Mouse (Mus musculus): ENCODE results near the gene Epha4. TPM values are rescaled to one million over a fixed set of nuclear protein-coding genes. Genes with fewer than 3 reads are reported as not detected.

Gene Epha4
- polyA plus RNA-seq, 1 experiment, result 8.5 TPM

- H3K9me3 ChIP-seq (replicated peaks; ENCODE audit: control insufficient read depth, insufficient read depth, low read length, poor library complexity, severe bottlenecking), result no peaks in the 10 kb centered on the region
- H3K9ac ChIP-seq (ENCODE audit: low read depth, poor library complexity, severe bottlenecking), result no peak overlapping the region
- TF ChIP-seq CTCF (IDR thresholded peaks at IDR 0.05; ENCODE audit: low read depth, low read length) (no peak), EP300 (IDR thresholded peaks at IDR 0.05; ENCODE audit: insufficient read depth, low read depth, low read length) (no peak), POLR2A (IDR thresholded peaks at IDR 0.05; ENCODE audit: insufficient read depth, low read length) (no peak)
- H3K4me3 ChIP-seq (ENCODE audit: low read depth, low read length), result no peak overlapping the region
- H3K36me3 ChIP-seq (ENCODE audit: control insufficient read depth, insufficient read depth, low read length, poor library complexity, severe bottlenecking), result no peaks in the 10 kb centered on the region; the same call in 1 of the 2 replicates
- H3K27me3 ChIP-seq (ENCODE audit: control insufficient read depth, insufficient read depth, low read length, poor library complexity, severe bottlenecking), result no peaks in the 10 kb centered on the region
- H3K27ac ChIP-seq (ENCODE audit: insufficient read depth, low read length), result no peak overlapping the region
- peaks cover 4% of the 10 kb centered on the region for H3K4me1 ChIP-seq (ENCODE audit: control insufficient read depth, insufficient read depth, low read length)
Observed at GRCm38 (mm10) chr1:77503711-77504181, 11.1 kb downstream of the Epha4 start.

- peak; percentile 65; the same call in 1 of the 2 replicates for TF ChIP-seq EP300 (IDR thresholded peaks at IDR 0.05; ENCODE audit: insufficient read depth, low read depth, low read length)
- TF ChIP-seq CTCF (IDR thresholded peaks at IDR 0.05; ENCODE audit: low read depth, low read length), result no peak
- TF ChIP-seq POLR2A (IDR thresholded peaks at IDR 0.05; ENCODE audit: insufficient read depth, low read length), result no peak
Observed at GRCm38 (mm10) chr1:77502554-77503119, 12.3 kb downstream of the Epha4 start.

GRCm38 (mm10) chr1:77501363-77501933 is 13.4 kb downstream of the Epha4 start:
- Histone ChIP-seq H3K4me1 (ENCODE audit: control insufficient read depth, insufficient read depth, low read length) (peaks cover 4% of the 10 kb centered on the region), H3K36me3 (ENCODE audit: control insufficient read depth, insufficient read depth, low read length, poor library complexity, severe bottlenecking) (no peaks in the 10 kb centered on the region)

More at GRCm38 (mm10) chr1:77502554-77503119, 12.3 kb downstream of the Epha4 start:
- Histone ChIP-seq H3K9me3 (replicated peaks; ENCODE audit: control insufficient read depth, insufficient read depth, low read length, poor library complexity, severe bottlenecking) (no peaks in the 10 kb centered on the region), H3K4me1 (ENCODE audit: control insufficient read depth, insufficient read depth, low read length) (peaks cover 4% of the 10 kb centered on the region), H3K36me3 (ENCODE audit: control insufficient read depth, insufficient read depth, low read length, poor library complexity, severe bottlenecking) (no peaks in the 10 kb centered on the region; the same call in 1 of the 2 replicates), H3K27ac (ENCODE audit: insufficient read depth, low read length) (0 out of 2 replicates have a peak overlapping the region, but pooled peaks have one; percentile 13), H3K4me3 (ENCODE audit: low read depth, low read length) (no peak overlapping the region), H3K27me3 (ENCODE audit: control insufficient read depth, insufficient read depth, low read length, poor library complexity, severe bottlenecking) (no peaks in the 10 kb centered on the region), H3K9ac (ENCODE audit: low read depth, poor library complexity, severe bottlenecking) (no peak overlapping the region)

GRCm38 (mm10) chr1:77497506-77497905 is 17.4 kb downstream of the Epha4 start:
- H3K27ac ChIP-seq (ENCODE audit: insufficient read depth, low read length), result no peak overlapping the region; the same call in 1 of the 2 replicates
- no peak overlapping the region for H3K4me3 ChIP-seq (ENCODE audit: low read depth, low read length)
- no peak overlapping the region for H3K9ac ChIP-seq (ENCODE audit: low read depth, poor library complexity, severe bottlenecking)
- H3K27me3 ChIP-seq (ENCODE audit: control insufficient read depth, insufficient read depth, low read length, poor library complexity, severe bottlenecking), result no peaks in the 10 kb centered on the region
- no peak for TF ChIP-seq CTCF (IDR thresholded peaks at IDR 0.05; ENCODE audit: low read depth, low read length)
- no peak for TF ChIP-seq POLR2A (IDR thresholded peaks at IDR 0.05; ENCODE audit: insufficient read depth, low read length)
- no peak for TF ChIP-seq EP300 (IDR thresholded peaks at IDR 0.05; ENCODE audit: insufficient read depth, low read depth, low read length)
- H3K9me3 ChIP-seq (replicated peaks; ENCODE audit: control insufficient read depth, insufficient read depth, low read length, poor library complexity, severe bottlenecking), result no peaks in the 10 kb centered on the region
- H3K36me3 ChIP-seq (ENCODE audit: control insufficient read depth, insufficient read depth, low read length, poor library complexity, severe bottlenecking), result no peaks in the 10 kb centered on the region
- peaks cover 13% of the 10 kb centered on the region for H3K4me1 ChIP-seq (ENCODE audit: control insufficient read depth, insufficient read depth, low read length)

More at GRCm38 (mm10) chr1:77501363-77501933, 13.4 kb downstream of the Epha4 start:
- no peaks in the 10 kb centered on the region for H3K9me3 ChIP-seq (replicated peaks; ENCODE audit: control insufficient read depth, insufficient read depth, low read length, poor library complexity, severe bottlenecking)
- no peaks in the 10 kb centered on the region for H3K27me3 ChIP-seq (ENCODE audit: control insufficient read depth, insufficient read depth, low read length, poor library complexity, severe bottlenecking)
- no peak overlapping the region for H3K9ac ChIP-seq (ENCODE audit: low read depth, poor library complexity, severe bottlenecking)
- no peak overlapping the region for H3K4me3 ChIP-seq (ENCODE audit: low read depth, low read length)
- H3K27ac ChIP-seq (ENCODE audit: insufficient read depth, low read length), result no peak overlapping the region
- TF ChIP-seq CTCF (IDR thresholded peaks at IDR 0.05; ENCODE audit: low read depth, low read length), result no peak
- no peak for TF ChIP-seq POLR2A (IDR thresholded peaks at IDR 0.05; ENCODE audit: insufficient read depth, low read length)
- TF ChIP-seq EP300 (IDR thresholded peaks at IDR 0.05; ENCODE audit: insufficient read depth, low read depth, low read length), result no peak

- Histone ChIP-seq H3K9ac (ENCODE audit: low read depth, poor library complexity, severe bottlenecking) (no peak overlapping the region), H3K27ac (ENCODE audit: insufficient read depth, low read length) (peak overlapping the region; percentile 68; the same call in 1 of the 2 replicates), H3K9me3 (replicated peaks; ENCODE audit: control insufficient read depth, insufficient read depth, low read length, poor library complexity, severe bottlenecking) (no peaks in the 10 kb centered on the region), H3K36me3 (ENCODE audit: control insufficient read depth, insufficient read depth, low read length, poor library complexity, severe bottlenecking) (no peaks in the 10 kb centered on the region), H3K27me3 (ENCODE audit: control insufficient read depth, insufficient read depth, low read length, poor library complexity, severe bottlenecking) (no peaks in the 10 kb centered on the region), H3K4me3 (ENCODE audit: low read depth, low read length) (no peak overlapping the region), H3K4me1 (ENCODE audit: control insufficient read depth, insufficient read depth, low read length) (peaks cover 13% of the 10 kb centered on the region)
- TF ChIP-seq POLR2A (IDR thresholded peaks at IDR 0.05; ENCODE audit: insufficient read depth, low read length), result no peak
- TF ChIP-seq CTCF (IDR thresholded peaks at IDR 0.05; ENCODE audit: low read depth, low read length), result peak; percentile 4
- peak; percentile 85 for TF ChIP-seq EP300 (IDR thresholded peaks at IDR 0.05; ENCODE audit: insufficient read depth, low read depth, low read length)
Observed at GRCm38 (mm10) chr1:77496468-77497181, 18.3 kb downstream of the Epha4 start.
